ENCODE assay signal across 9 mouse cellular contexts in genomic region chr6:120191396-120192170, GRCm38 (mm10).
DNase-seq lines count a peak whose midpoint lies in the region; ATAC-seq and TF ChIP-seq lines count a peak whose summit lies in the region.
"Had no signal": no experiment of that assay in that cellular context is flagged by ENCODE, and none has a peak within 500 bp of the region (broad histone marks: within the 10 kb centered on the region; RNA-seq: fewer than 3 reads in every experiment).

No protein-coding gene starts in this region.

- 0 out of 2 replicates have a peak overlapping the region, but pooled peaks have one; percentile 28 for H3K9ac ChIP-seq in kidney, postnatal 0 days (ENCODE audit: low read depth, low read length)
- H3K9ac ChIP-seq in kidney, embryonic 14.5 days (ENCODE audit: low read depth, low read length) = no peak overlapping the region
- H3K9ac ChIP-seq in liver, embryonic 15.5 days = no peak overlapping the region
- H3K9ac ChIP-seq: hindbrain, embryonic 15.5 days had no signal

- DNase-seq in adrenal gland, postnatal 25 days = peak; percentile 8
- DNase-seq in adrenal gland, adult (ENCODE audit: inconsistent age in 2 of 2, low spot score in 1 of 2) = no peak
- no peak for DNase-seq in kidney, postnatal 0 days (ENCODE audit: low spot score)
- DNase-seq in right cerebral cortex, adult 18-20 months = no peak
- no peak for DNase-seq in spleen, adult 18-20 months

- H3K4me1 ChIP-seq in kidney, postnatal 0 days (replicated peaks; ENCODE audit: insufficient read depth, low read length) = peaks cover 6% of the 10 kb centered on the region
- H3K4me1 ChIP-seq in kidney, embryonic 14.5 days (ENCODE audit: control insufficient read depth, insufficient read depth, low read length) = peaks cover 11% of the 10 kb centered on the region
- peaks cover 57% of the 10 kb centered on the region for H3K4me1 ChIP-seq in bone marrow macrophage, adult 2 months (ENCODE audit: control insufficient read depth, insufficient read depth, low read length)
- H3K4me1 ChIP-seq in liver, embryonic 15.5 days (replicated peaks) = peaks cover 72% of the 10 kb centered on the region

- H3K36me3 ChIP-seq in kidney, postnatal 0 days (ENCODE audit: insufficient read depth, low read length) = no peaks in the 10 kb centered on the region
- H3K36me3 ChIP-seq in kidney, embryonic 14.5 days (ENCODE audit: control insufficient read depth, insufficient read depth, low read length) = no peaks in the 10 kb centered on the region
- no peaks in the 10 kb centered on the region for H3K36me3 ChIP-seq in liver, embryonic 15.5 days (replicated peaks)
- H3K36me3 ChIP-seq: hindbrain, embryonic 15.5 days had no signal

- no peaks in the 10 kb centered on the region for H3K9me3 ChIP-seq in kidney, postnatal 0 days (replicated peaks; ENCODE audit: low read length)
- no peaks in the 10 kb centered on the region for H3K9me3 ChIP-seq in kidney, embryonic 14.5 days (ENCODE audit: control insufficient read depth, low read length)
- H3K9me3 ChIP-seq in liver, embryonic 15.5 days (replicated peaks) = no peaks in the 10 kb centered on the region
- H3K9me3 ChIP-seq: hindbrain, embryonic 15.5 days had no signal

- TF ChIP-seq CTCF in kidney, postnatal 0 days (IDR thresholded peaks at IDR 0.05; ENCODE audit: low read depth) = no peak
- TF ChIP-seq CTCF in bone marrow macrophage, adult 2 months (IDR thresholded peaks at IDR 0.05; ENCODE audit: low read depth, low read length) = 0 out of 2 replicates have a peak, but pooled peaks have one; percentile 13

- 70% methylated on average over 7 of the region's 7 CpGs for WGBS in kidney, postnatal 0 days
- WGBS in kidney, embryonic 14.5 days = 58% methylated on average over 7 of the region's 7 CpGs
- 62% methylated on average over 7 of the region's 7 CpGs for WGBS in liver, embryonic 15.5 days (ENCODE audit: insufficient replicate concordance)

- H3K4me3 ChIP-seq in kidney, postnatal 0 days (replicated peaks; ENCODE audit: low read depth, low read length) = no peak overlapping the region
- H3K4me3 ChIP-seq in kidney, embryonic 14.5 days (ENCODE audit: low read length) = no peak overlapping the region
- H3K4me3 ChIP-seq in bone marrow macrophage, adult 2 months (ENCODE audit: insufficient read depth, low read length) = no peak overlapping the region
- H3K4me3 ChIP-seq in liver, embryonic 15.5 days (replicated peaks) = no peak overlapping the region
- H3K4me3 ChIP-seq: hindbrain, embryonic 15.5 days had no signal

- 0 out of 2 replicates have a peak overlapping the region, but pooled peaks have one; percentile 16 for H3K4me2 ChIP-seq in kidney, postnatal 0 days (ENCODE audit: low read length)
- H3K4me2 ChIP-seq in kidney, embryonic 14.5 days (replicated peaks; ENCODE audit: low read depth, low read length) = no peak overlapping the region
- peak overlapping the region; percentile 31; the same call in 1 of the 2 replicates for H3K4me2 ChIP-seq in liver, embryonic 15.5 days
- H3K4me2 ChIP-seq: hindbrain, embryonic 15.5 days had no signal

- no peak for TF ChIP-seq POLR2A in bone marrow macrophage, adult 2 months (IDR thresholded peaks at IDR 0.05; ENCODE audit: borderline replicate concordance, low read depth, low read length)

- no peaks in the 10 kb centered on the region for H3K27me3 ChIP-seq in kidney, postnatal 0 days (ENCODE audit: insufficient read depth, low read length)
- H3K27me3 ChIP-seq in kidney, embryonic 14.5 days (ENCODE audit: control insufficient read depth, insufficient read depth, low read length) = no peaks in the 10 kb centered on the region
- H3K27me3 ChIP-seq in liver, embryonic 15.5 days = peaks cover 27% of the 10 kb centered on the region

- H3K27ac ChIP-seq in kidney, postnatal 0 days = no peak overlapping the region
- H3K27ac ChIP-seq in kidney, embryonic 14.5 days (ENCODE audit: low read depth, low read length) = no peak overlapping the region
- H3K27ac ChIP-seq in bone marrow macrophage, adult 2 months (ENCODE audit: insufficient read depth, low read depth, low read length) = peak overlapping the region; percentile 83
- peak overlapping the region; percentile 64; the same call in 1 of the 2 replicates for H3K27ac ChIP-seq in liver, embryonic 15.5 days (replicated peaks)
- H3K27ac ChIP-seq: hindbrain, embryonic 15.5 days had no signal

- no peak for ATAC-seq in kidney, postnatal 0 days (replicated peaks; ENCODE audit: low FRiP score, low read depth)
- ATAC-seq in kidney, embryonic 14.5 days (ENCODE audit: low FRiP score, low TSS enrichment) = no peak
- ATAC-seq in liver, embryonic 15.5 days (ENCODE audit: insufficient read depth) = no peak

Comparison
In these comparisons a context has a peak if more than half of its experiments do, and no peak if none do; other contexts are left out.
1. H3K27ac ChIP-seq: peak in bone marrow macrophage, adult 2 months (single experiment) and liver, embryonic 15.5 days (single experiment); none in kidney, postnatal 0 days (single experiment) and kidney, embryonic 14.5 days (single experiment).